Mouse (Mus musculus) kidney, adult 2 months (tissue): ENCODE results near the gene Sf3b2.

Experiments used
- CTCF ChIP-seq: fragments of 200-500 bp; conservative IDR thresholded peaks from 2 replicates; pipeline ENCODE4 v1.5.1; 2011; ENCODE audit warnings: low read depth, mild to moderate bottlenecking, control low read depth, low read length, moderate library complexity, mixed read lengths; ENCODE audit not compliant: insufficient read depth, insufficient read length
- POLR2A ChIP-seq: fragments of 200-500 bp; IDR thresholded peaks from one replicate; pipeline ENCODE4 v1.6.1; 2011; ENCODE audit warnings: low read depth, low read length, control low read depth

- TF ChIP-seq POLR2A (no peak), CTCF (no peak)
Observed at GRCm38 (mm10) chr19:5272801-5273733, 22.2 kb downstream of the Sf3b2 start, which contains the start of gene Pacs1.
